Mouse (Mus musculus) spleen, adult 18-20 months (tissue): ENCODE data around the gene Nelfb.

Experiments used
- DNase-seq, 2 experiments: peaks; one replicate each; pipeline ENCODE4 v3.0.0; 2022; ENCODE audit warnings: mixed read lengths in 2 of 2

Gene Nelfb

DNA sequence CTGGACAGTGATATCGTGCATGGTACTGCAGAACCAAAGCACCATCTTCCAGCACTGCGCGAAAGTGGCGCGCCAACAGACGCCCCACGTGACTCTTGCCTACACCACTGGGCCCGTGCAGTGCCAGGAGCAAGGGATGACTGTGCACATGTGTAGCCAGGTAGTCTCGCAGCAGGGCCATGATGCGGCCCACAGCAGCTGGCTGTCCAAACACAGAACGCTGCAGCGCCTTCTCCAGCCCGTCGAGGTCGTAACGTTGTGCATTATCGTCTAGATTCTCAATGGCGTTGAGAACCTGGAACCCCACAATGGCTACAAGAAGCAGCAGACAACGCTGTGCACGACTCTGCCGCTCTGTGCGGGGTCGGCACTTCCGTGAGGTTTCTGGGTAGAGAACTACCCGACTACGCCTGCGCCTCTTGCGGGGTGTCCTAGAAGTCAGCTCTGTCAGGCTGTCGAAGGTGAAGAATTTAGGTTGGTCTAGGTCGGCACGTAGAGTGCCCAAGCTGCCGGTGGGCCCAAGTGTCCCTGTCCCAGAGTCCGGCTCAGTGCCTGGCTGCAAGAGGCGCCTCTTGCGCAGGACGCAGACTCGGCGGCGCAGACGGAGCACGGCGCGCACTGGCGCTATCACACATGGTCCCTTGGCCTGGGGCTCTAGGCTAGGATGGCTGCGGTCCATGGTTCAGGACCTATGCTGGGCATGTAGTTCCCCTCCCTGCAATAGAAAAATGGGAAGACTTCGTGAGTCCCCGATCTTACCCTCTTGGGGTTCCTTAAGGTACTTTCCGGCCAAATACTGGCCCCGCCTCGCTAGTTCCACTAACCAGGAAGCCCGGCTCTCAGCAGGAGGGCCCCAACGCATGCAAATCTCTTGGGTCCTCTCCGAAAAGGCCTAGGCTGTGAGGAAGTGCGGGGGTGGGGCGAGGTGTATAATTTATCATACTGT lies 15.8 kb downstream of the Nelfb start:
- peak; percentile 86 to 89 for DNase-seq

DNA sequence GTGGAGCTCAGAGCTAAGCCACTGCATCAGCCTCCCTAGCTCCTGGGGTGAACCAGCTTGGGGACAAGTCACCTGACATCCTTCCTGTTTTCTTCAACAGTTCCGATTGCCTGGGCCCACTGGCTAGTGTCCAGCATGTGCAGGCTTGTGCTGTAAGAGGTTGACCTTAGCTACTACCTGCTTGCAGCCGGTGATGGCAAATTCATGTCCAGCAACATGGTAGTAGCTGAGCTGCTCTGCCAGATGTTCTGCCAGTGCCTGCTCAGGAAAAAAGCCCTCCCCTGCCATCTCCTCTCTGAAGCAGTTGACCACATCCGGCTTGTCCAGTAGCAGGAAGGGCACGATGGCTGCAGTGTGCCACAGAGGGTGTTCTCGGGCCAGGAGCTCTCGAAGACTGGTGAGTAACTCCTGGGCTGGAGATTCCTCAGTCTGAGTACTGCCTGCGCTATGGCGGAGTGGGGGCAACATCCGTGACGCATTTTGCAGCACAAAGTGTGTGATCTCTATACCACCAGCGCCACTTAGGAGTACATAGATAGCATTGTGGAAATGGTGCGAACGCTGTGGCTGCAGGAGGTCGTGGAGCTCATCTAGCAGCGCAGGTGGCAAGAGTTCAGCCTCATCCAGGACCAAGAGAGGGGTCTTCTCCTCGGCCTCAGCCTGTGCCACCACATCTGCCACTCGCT lies 16.7 kb downstream of the Nelfb start:
- peak; percentile 43 to 50 for DNase-seq

DNA sequence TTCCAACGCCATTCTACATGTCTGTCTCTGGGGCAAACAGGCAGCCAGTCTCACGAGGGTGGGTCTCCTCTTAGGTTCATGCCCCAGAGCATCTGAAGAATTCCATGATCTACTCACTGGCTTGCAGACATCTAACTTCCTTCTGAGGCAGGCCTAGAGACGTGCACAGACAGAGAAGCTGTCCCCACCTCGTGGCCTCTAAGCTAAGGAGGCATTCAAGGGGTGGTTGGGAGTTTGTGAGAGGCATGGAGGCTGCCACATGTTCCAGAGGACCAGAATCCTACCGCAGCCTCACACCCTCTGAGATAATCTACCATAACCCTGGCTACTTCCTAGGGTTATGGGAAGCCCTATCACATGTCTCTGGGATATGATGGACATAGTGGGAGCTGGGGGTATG lies 17.3 kb downstream of the Nelfb start:
- DNase-seq: peak in 1 of 2 experiments; percentile 13

DNA sequence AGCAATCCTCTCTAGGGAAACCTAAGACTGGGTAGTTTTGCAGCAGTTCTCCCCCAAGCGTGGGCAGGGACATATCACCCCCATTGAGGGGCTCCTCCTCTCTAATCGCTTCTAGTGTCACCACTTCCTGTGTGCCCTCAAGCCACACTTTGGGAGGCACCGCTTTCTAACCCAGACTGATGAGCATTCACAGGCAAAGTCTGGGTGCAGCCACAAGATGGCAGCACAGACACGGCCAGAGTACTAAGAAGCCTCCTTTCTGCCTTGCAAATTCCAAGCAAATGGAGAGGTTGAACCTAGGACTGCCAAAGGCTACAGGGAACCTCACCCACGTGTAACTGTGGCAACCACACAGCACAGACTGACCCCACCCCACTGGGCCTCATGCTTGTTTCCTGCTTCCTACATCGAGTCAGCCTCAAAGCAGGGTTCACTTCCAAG lies 17.9 kb downstream of the Nelfb start:
- DNase-seq: peak; percentile 67 to 78

DNA sequence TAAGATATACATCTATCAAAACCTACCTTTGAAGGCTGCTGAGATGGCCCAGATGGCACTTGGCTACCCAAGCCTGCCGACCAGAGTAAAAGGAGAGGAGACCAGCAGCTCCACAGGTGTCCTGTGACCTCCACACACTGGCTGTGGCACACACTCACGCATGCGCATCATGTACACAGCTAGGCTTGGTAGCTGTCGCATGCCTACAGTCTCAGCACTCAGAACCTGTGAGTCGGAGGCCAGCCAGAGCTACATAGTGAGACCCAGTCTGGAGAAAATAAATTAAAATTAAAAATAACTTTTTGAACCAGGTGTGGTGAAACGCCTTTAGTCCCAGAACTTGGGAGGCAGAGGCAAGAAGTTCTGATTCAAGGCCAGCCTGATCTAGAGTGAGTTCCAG lies 23.4 kb downstream of the Nelfb start:
- no peak for DNase-seq

DNA sequence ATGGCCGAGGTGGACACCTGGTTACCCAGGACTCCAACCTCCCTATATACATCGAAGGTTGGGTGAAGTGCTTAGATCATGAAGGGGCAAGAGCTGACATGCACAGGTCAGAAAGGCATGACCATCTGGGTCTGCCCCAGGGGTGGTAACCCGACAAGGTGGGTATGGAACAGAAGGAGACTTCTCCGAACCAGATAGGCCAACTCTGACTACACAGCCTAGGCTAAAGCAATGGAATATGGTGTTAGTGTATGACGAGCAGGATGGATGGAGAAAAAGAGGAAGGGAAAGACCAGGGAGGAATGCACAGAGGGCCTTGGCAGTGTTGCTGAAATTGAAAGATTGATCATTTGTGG lies 24.7 kb downstream of the Nelfb start:
- no peak for DNase-seq

DNA sequence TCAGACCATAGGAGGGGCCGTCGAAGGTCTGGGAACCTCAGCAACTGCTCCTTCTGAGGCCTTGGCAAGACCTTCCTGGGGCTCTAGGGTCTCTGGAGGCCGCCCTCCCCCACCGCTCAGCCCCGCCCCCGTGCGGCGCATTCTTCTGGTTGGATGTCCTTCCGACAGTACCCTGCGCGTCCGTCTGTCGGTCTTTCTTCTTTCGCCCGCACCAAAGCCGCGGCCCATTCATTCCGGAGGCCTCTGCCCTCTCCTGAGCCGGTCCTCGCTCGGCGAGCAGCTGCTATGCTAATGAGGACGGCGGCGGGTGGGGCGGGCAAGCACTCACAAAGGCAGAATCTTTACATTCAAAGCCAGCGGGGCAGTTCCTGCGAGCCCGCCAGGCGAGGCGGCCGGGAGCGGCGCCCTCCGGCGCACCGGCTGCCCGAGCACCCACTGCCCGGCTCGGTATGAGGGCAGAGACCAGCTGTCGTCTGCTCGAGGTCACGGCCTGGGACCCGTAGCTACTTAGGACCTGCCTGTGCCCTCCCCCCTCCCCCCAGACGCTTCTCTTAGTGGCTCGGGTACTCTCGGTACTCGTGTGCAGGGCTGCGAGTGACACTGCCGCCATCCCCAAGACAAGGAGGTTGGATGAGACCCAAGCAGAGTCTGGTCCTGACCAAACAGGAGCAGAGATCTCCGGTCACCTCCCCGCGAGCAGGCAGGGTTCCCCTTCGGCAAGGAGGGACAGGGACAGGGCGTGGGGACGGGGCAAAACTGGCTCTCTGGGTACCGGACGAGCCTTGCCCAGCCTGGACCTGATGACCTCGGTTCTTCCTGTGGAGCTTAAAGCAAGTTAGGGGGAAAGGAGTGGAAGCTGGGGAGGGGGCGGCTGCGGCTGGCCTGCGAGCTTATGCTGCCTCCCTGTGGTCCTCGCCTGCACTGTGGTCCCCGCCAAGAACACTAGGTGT lies 25.4 kb downstream of the Nelfb start:
- peak; percentile 44 to 67 for DNase-seq

DNA sequence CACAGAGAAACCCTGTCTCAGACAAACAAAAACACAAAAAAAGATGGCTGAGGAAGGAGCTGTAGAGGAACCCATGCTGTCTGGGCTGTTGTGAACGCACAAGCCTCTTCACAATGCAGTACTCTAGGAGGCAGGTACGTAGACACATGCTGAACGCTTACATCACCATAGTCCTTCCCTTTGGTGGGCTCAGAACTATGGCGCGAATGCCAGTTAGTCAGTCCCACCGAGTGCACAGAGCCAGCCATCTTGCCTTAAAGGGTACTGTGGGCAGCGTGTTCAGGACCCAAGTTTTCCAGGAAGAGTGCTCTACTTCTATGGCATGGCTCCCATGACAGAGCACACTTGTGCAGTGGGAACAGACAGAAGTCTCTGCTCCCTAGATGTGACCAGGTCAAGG lies 26.8 kb downstream of the Nelfb start:
- DNase-seq: no peak

DNA sequence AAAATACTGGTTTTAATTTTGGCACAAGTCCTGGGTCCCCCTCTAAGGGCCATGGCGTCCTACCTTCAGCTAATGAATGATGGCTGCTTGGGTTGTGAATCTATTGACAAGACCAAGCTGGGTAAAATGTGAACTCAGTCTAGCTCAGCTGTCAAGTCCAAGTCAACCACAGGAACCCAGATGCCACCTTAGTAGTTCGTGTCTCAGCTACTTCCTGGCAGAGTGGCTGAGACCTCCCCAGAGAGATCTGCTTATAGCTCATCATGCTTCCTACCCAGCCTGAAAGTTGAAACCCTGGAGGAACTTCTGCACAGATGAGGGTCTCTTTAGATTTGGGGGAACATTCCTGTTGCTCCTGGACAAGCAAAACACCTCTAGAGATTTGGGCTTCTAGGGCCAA lies 28.0 kb downstream of the Nelfb start:
- peak in 1 of 2 experiments; percentile 18 for DNase-seq

DNA sequence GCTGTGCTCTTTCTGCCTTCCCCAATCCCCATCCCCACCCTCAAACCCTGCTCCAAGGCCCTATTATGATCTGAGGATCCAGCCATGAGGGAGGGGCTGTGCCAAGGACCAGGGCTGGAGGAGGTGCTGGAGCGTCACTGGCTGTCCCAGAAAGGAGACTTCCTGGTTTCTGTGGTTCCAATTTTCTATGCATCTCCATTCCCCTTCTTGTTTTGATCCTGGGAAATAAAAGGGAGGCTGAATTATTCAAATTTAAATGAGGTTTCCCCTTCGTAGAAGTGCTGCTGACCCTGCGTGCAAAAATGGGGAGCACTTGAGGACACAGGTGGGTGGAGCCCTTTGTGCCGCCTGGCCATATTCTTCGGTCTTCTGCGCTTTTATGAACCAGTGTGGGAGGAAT lies 28.6 kb downstream of the Nelfb start:
- DNase-seq: no peak

DNA sequence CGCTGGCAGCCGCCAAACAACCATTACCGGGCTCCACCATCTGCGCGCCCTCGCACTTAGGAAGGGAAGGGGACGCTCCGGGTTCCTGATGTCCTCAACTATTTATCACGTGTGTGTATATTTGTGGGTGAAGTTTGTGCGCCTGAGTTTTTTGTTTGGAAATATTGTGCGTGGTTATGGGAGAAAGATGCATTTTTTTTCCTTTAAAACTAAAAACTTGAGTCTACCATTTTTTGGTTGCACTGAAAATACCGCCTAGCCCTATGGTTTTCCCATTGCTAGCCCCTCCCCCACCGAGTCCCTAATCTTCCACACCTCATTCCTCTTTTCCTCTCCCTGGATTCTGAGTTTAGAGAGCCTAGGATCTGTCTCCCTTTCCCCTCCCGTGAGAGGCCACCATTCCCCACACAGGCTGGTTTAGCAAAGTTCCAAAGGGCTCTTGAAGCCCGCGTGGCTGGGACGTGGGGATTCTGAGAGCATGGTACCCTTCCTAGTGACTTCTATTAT lies 29.3 kb downstream of the Nelfb start:
- DNase-seq: no peak

DNA sequence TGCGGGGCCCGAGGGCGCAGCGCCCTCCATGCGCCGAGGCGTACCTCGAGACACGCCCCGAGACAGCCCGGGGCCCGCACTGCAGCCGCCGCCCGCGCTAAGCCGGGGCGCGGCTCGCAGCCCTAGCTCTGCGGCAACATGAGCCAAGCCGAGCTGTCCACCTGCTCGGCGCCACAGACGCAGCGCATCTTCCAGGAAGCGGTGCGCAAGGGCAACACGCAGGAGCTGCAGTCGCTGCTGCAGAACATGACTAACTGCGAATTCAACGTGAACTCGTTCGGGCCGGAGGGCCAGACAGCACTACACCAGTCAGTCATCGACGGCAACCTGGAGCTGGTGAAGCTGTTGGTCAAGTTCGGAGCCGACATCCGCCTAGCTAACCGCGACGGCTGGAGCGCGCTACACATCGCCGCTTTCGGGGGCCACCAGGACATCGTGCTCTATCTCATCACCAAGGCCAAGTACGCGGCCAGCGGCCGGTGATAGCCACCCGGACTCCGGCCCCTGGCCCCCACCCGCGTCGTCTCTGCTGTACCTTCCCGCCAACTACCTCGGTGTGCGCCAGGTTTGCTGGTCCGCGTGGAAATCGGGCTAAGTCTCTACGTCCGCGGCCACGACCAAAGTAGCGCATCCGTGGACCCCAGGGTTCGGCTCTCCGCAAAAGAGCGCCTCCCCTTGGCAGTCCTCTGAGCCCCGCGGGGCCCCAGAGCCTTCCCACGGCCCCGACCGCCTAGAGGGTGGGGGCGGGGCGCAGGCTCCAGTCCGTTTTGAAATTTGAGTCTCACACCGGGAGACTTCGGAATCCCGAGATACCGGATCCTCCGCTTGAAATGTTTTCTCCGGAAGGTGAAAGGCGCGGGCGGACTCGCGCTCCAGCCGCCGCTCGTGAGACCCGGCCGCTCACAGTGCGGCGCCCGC lies 30.1 kb downstream of the Nelfb start:
- peak; percentile 43 to 59 for DNase-seq

DNA sequence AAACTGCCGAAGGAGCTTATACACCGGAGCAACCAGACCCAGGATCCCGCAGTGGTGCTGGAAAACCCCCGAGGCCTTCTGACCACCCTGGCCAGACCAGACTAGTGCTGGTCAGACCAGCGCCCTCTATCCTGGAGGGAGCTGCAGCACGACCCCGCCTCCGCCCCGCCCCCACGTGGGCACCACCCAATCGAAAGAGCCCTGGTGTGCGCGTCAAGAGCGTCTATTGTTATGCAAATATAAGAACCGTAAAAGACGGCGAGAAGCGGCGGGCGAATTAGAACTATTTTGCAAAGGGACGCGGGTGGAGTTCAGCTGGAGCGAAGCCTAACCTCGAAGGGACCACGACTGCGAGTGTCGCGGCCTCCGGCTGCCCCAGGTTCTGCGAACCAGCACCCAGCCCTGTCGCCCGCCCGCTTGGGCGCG lies 30.8 kb downstream of the Nelfb start, which contains the start of gene Nrarp:
TSS of gene Nrarp (plus strand) at position 281 of the 426 bp plus-strand sequence.
- DNase-seq: peak; percentile 91 to 93

DNA sequence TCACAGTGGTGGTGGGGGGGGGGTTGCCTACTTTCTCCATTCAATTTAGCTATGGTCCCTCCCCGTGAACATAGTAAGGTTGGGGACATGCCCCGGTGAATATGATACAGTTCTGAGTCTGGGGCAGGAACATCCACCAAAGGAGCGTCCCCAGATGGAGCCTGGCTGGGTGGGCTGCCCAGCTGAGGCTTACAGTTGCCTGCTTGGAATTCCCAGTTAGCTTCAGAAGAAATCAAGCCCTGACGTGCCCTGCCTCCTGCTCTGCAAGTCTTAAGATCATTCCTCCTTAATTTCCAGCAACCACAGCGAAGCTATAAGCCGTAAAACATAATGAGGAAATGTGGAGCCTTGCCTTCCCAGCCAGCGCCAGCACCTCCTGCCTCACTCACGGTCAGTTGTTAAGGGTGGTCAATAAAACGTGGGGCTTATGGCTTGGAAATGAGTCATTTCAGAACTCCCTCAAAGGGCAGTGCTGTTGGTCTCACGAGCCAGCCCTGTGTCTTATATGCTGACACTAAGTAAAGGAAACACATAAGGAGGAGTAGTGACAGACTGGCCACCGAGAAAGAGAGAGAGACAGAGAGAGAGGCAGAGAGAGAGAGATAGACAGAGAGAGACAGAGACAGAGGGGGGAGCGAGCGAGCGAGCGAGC lies 31.6 kb downstream of the Nelfb start:
- no peak for DNase-seq

DNA sequence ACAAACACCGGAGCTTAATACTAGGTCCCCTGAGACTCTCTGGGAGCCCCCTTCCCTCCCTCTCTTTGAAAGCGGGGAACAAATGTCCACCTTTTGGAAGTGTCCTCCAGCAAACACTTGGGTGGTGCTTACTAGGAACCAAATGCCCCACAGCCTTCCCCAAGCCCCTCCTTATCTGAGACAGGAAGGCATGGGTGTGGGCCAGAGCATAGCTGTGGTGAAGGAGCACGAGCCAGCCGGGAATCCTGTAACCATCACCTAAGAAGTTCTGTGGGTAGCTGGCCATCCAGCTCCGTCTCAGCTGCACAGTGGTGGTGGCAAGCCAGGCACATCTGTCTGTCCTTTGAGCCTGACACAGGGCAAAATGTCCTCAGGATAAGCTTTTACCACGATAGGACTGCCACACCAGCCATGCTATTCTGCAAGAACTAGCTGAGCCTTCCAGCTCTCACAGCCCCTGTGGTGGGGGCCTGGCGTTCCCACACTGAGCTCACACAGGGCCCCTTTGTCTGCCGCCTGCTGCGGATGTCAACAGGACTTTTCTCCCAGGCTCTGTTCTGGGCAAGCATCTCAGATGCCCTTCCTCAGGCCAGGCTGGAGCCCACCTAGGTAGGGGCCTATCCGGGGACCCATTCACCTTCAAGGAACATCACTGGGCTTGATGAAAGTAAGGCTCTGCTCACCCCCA lies 32.9 kb downstream of the Nelfb start:
- no peak for DNase-seq

DNA sequence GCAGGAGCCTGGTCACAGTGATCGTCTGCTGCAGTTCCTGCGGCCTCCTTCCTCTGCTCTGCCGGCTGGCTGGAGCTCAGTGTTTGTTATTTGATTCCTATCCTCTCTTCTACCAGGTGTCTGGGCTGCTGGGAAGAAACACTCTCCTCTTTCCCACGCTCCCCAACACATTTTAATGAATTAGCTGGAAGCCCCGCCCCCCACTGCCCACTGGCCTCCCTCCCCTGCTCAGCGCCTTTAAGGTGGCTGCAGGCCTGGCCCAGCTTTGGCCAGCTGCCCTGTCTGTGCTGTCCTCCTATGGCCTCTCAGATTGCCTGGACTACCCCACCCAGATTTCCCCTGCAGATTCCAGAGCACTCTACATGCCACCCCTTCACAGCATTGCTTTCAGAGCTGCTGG lies 33.6 kb downstream of the Nelfb start:
- no peak for DNase-seq

DNA sequence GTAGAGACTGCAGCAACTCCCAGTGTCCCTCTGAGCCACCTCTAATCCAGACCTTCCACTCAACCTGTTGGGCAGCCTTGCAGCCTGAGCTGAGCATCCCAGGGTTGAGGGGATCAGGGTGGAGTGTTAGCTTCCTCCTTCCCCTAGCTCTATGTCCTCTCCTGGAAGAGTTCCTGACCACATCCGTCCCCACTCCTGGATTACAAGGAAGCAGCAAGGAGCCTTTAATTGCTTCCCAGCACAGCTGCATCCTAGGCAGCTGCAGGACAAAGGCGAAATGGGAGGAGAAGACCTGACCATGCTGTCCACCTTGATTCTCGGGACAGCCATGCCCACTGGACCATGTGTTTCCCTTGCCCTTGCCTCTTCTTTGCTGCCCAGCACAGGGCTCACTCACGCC lies 34.2 kb downstream of the Nelfb start:
- no peak for DNase-seq

DNA sequence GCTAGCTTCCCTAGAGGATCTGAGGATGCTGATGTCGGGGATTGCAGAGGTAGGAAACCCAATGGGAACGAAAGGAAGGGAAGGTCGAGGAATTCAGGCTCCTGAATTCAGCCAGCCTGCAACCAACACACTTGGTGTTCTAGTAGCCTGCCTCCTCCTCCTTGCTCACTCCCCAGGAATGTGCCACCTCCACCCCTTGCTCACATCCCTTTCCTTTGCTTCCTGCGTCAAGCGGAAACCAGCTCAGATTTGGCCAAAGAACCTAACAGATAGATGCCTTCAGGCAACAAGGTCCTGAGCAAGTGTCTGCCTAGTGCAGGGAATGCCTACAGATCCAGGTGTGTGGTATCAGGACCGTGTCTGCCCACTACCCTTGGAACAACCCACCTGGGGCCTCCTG lies 34.7 kb downstream of the Nelfb start:
- DNase-seq: no peak

DNA sequence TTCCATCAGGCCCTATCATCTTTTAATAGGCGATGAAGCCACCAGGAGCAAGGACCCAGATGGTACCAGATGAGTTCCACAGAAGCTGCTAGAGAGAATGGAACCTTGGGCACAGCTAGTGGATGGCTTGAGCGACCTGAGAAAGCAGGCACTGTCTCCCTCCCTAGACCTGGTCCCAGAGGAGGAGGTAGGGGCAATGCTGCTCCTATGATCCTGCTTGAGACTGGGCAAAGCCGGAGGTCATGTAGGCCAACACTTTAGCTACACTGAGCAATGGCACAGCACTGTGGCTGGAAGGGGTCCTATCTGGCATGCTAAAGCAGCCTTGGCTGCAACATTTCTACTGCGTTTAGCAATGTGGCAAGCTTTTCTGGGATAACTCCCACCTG lies 35.6 kb downstream of the Nelfb start:
- no peak for DNase-seq
